In genomic region chr7:24371012-24371808, GRCm38 (mm10) we compare ENCODE assay signal across 12 mouse cellular contexts. TPM values are rescaled to one million over a fixed set of nuclear protein-coding genes. Genes with fewer than 3 reads are reported as not detected.
DNase-seq lines count a peak whose midpoint lies in the region; ATAC-seq and TF ChIP-seq lines count a peak whose summit lies in the region.
"Had no signal": no experiment of that assay in that cellular context is flagged by ENCODE, and none has a peak within 500 bp of the region (broad histone marks: within the 10 kb centered on the region; RNA-seq: fewer than 3 reads in every experiment).

No protein-coding gene starts in this region.

- 57% methylated on average over 7 of the region's 7 CpGs for WGBS in heart, embryonic 14.5 days
- 92% methylated on average over 6 of the region's 7 CpGs for WGBS in embryonic facial prominence, embryonic 13.5 days

- DNase-seq in heart, postnatal 4 days = no peak
- no peak for DNase-seq in right cerebral cortex, postnatal 25 days
- DNase-seq in urinary bladder, postnatal 36 days (ENCODE audit: low spot score in 2 of 2) = no peak
- no peak for DNase-seq in layer of hippocampus, adult 9-10 months (ENCODE audit: low spot score)
- DNase-seq: cerebellum, adult 18-20 months; kidney, adult 18-20 months had no signal

- H3K27ac ChIP-seq in heart, embryonic 14.5 days (replicated peaks in 1 of 2; ENCODE audit: control insufficient read depth in 1 of 2, insufficient read depth in 1 of 2, low read depth in 2 of 2, low read length in 2 of 2) = no peak overlapping the region
- no peak overlapping the region for H3K27ac ChIP-seq in embryonic facial prominence, embryonic 13.5 days
- H3K27ac ChIP-seq: midbrain, embryonic 12.5 days had no signal

- TF ChIP-seq CTCF in C2C12 (IDR thresholded peaks at IDR 0.05; ENCODE audit: control insufficient read depth, insufficient read depth, insufficient read length) = no peak

- no peak for ATAC-seq in heart, embryonic 14.5 days (ENCODE audit: insufficient number of reproducible peaks, insufficient read depth, low FRiP score, low read depth)
- ATAC-seq in embryonic facial prominence, embryonic 13.5 days (ENCODE audit: insufficient number of reproducible peaks, insufficient read depth, low FRiP score, low TSS enrichment, low read depth) = no peak
- ATAC-seq in megakaryocyte-erythroid progenitor cell, adult 5-6 weeks (replicated peaks; ENCODE audit: low FRiP score, low TSS enrichment, poor library complexity, severe bottlenecking) = peak; percentile 79
- ATAC-seq: forebrain, embryonic 16.5 days had no signal

- peak overlapping the region; percentile 13; the same call in 1 of the 2 replicates for H3K4me2 ChIP-seq in heart, embryonic 14.5 days (ENCODE audit: low read length)
- H3K4me2 ChIP-seq in embryonic facial prominence, embryonic 13.5 days = 0 out of 2 replicates have a peak overlapping the region, but pooled peaks have one; percentile 28
- H3K4me2 ChIP-seq: midbrain, embryonic 12.5 days had no signal

- H3K79me3 ChIP-seq in C2C12 (ENCODE audit: low read depth) = peaks cover 38% of the 10 kb centered on the region

- H3K9ac ChIP-seq in heart, embryonic 14.5 days (ENCODE audit: low read length) = no peak overlapping the region; the same call in 1 of the 2 replicates
- no peak overlapping the region for H3K9ac ChIP-seq in embryonic facial prominence, embryonic 13.5 days
- H3K9ac ChIP-seq: midbrain, embryonic 12.5 days had no signal

- no peaks in the 10 kb centered on the region for H3K27me3 ChIP-seq in heart, embryonic 14.5 days (ENCODE audit: control insufficient read depth, insufficient read depth, low read length)
- no peaks in the 10 kb centered on the region for H3K27me3 ChIP-seq in C2C12 (ENCODE audit: control insufficient read depth, insufficient read depth, insufficient read length)
- H3K27me3 ChIP-seq in embryonic facial prominence, embryonic 13.5 days = no peaks in the 10 kb centered on the region

- no peak overlapping the region for H3K4me3 ChIP-seq in heart, embryonic 14.5 days (ENCODE audit: control insufficient read depth in 1 of 2, insufficient read depth in 1 of 2, low read depth in 1 of 2, low read length in 2 of 2)
- peak overlapping the region; percentile 51 for H3K4me3 ChIP-seq in C2C12 (ENCODE audit: insufficient read depth, poor library complexity, severe bottlenecking)
- H3K4me3 ChIP-seq in embryonic facial prominence, embryonic 13.5 days = no peak overlapping the region
- H3K4me3 ChIP-seq: midbrain, embryonic 12.5 days had no signal

- H3K4me1 ChIP-seq in heart, embryonic 14.5 days (ENCODE audit: control insufficient read depth in 2 of 2, insufficient read depth in 2 of 2, low read length in 2 of 2) = peaks cover 0 to 5% of the 10 kb centered on the region in 2 experiments; a peak in 1 of 4 replicates
- peaks cover 20% of the 10 kb centered on the region for H3K4me1 ChIP-seq in embryonic facial prominence, embryonic 13.5 days

- H3K36me3 ChIP-seq in heart, embryonic 14.5 days (ENCODE audit: control insufficient read depth, insufficient read depth, low read length) = no peaks in the 10 kb centered on the region
- peaks cover 9% of the 10 kb centered on the region for H3K36me3 ChIP-seq in C2C12 (ENCODE audit: control insufficient read depth, insufficient read depth)
- no peaks in the 10 kb centered on the region for H3K36me3 ChIP-seq in embryonic facial prominence, embryonic 13.5 days
- H3K36me3 ChIP-seq: midbrain, embryonic 12.5 days had no signal

- peak overlapping the region; percentile 82 for H3ac ChIP-seq in C2C12 (ENCODE audit: control insufficient read depth, insufficient read length, low read depth)

- peaks cover 58% of the 10 kb centered on the region for H3K79me2 ChIP-seq in C2C12 (ENCODE audit: control insufficient read depth, insufficient read depth)

- H3K9me3 ChIP-seq in heart, embryonic 14.5 days (ENCODE audit: control insufficient read depth, low read length) = no peaks in the 10 kb centered on the region
- H3K9me3 ChIP-seq in embryonic facial prominence, embryonic 13.5 days = no peaks in the 10 kb centered on the region
- H3K9me3 ChIP-seq: midbrain, embryonic 12.5 days had no signal

TF ChIP-seq in C2C12, 6 proteins besides CTCF, POLR2A, EP300 and RAD21:
- TF ChIP-seq USF1 (IDR thresholded peaks at IDR 0.05; ENCODE audit: low read depth) (no peak), FOSL1 (IDR thresholded peaks at IDR 0.05; ENCODE audit: insufficient read depth, low read length, poor library complexity, severe bottlenecking) (no peak), MYOG (IDR thresholded peaks at IDR 0.05; ENCODE audit: control insufficient read depth, extremely low read depth, insufficient read length) (no peak), MYOD1 (IDR thresholded peaks at IDR 0.05; ENCODE audit: control insufficient read depth, insufficient read length, low read depth) (no peak), MAX (IDR thresholded peaks at IDR 0.05) (no peak), CEBPB (IDR thresholded peaks at IDR 0.05; ENCODE audit: low read depth) (no peak)

RNA-seq across cellular contexts. Expression of gene Kcnn4, which starts 1.1 kb away (rescaled TPM):
- polyA plus RNA-seq in heart, embryonic 14.5 days (2014; fragmentation: Nextera tagmentation; extraction: Ambion mirVana) = 1.4 and 1.8 TPM in 2 replicates
- 1 to 10 TPM; 1.0 TPM for total RNA-seq in heart, postnatal 4 days (2021)
- polyA plus RNA-seq in C2C12 (2012; fragmentation: generic; extraction: Trizol) = 82.2 TPM
- 1.9 and 2.1 TPM in 2 replicates for polyA plus RNA-seq in embryonic facial prominence, embryonic 13.5 days (2015; fragmentation: Nextera tagmentation; extraction: Ambion mirVana)
- total RNA-seq in megakaryocyte-erythroid progenitor cell, adult 5-6 weeks (2014; fragmentation: Nextera tagmentation) = 120 and 147 TPM in 2 replicates
- total RNA-seq in megakaryocyte-erythroid progenitor cell, adult 5-6 weeks (2017) = 121 and 155 TPM in 2 replicates

RNA-seq across cellular contexts. Expression of gene Lypd5, which starts 22.2 kb away (rescaled TPM):
- polyA plus RNA-seq in heart, embryonic 14.5 days (2014; fragmentation: Nextera tagmentation; extraction: Ambion mirVana) = not detected in 2 replicates
- not detected for total RNA-seq in heart, postnatal 4 days (2021)
- not detected for polyA plus RNA-seq in C2C12 (2012; fragmentation: generic; extraction: Trizol)
- polyA plus RNA-seq in embryonic facial prominence, embryonic 13.5 days (2015; fragmentation: Nextera tagmentation; extraction: Ambion mirVana) = 0.45 and 0.91 TPM in 2 replicates
- not detected in 2 replicates for total RNA-seq in megakaryocyte-erythroid progenitor cell, adult 5-6 weeks (2014; fragmentation: Nextera tagmentation)
- not detected in 2 replicates for total RNA-seq in megakaryocyte-erythroid progenitor cell, adult 5-6 weeks (2017)
- polyA plus RNA-seq: forebrain, embryonic 16.5 days; midbrain, embryonic 12.5 days had no signal

RNA-seq across cellular contexts. Expression of gene Smg9, which starts 28.2 kb away (rescaled TPM):
- polyA plus RNA-seq in heart, embryonic 14.5 days (2014; fragmentation: Nextera tagmentation; extraction: Ambion mirVana) = 18.4 and 20.7 TPM in 2 replicates
- 10 to 100 TPM; 15.0 to 15.5 TPM for total RNA-seq in heart, postnatal 4 days (2021)
- polyA plus RNA-seq in C2C12 (2012; fragmentation: generic; extraction: Trizol) = 21.8 TPM
- 21.6 and 27.0 TPM in 2 replicates for polyA plus RNA-seq in embryonic facial prominence, embryonic 13.5 days (2015; fragmentation: Nextera tagmentation; extraction: Ambion mirVana)
- total RNA-seq in megakaryocyte-erythroid progenitor cell, adult 5-6 weeks (2014; fragmentation: Nextera tagmentation) = 32.7 and 41.2 TPM in 2 replicates
- 11.2 and 26.3 TPM in 2 replicates for total RNA-seq in megakaryocyte-erythroid progenitor cell, adult 5-6 weeks (2017)

RNA-seq across cellular contexts. Expression of gene Tescl, which starts 37.5 kb away (rescaled TPM):
- polyA plus RNA-seq in heart, embryonic 14.5 days (2014; fragmentation: Nextera tagmentation; extraction: Ambion mirVana) = not detected in 2 replicates
- under 1 TPM; 0.32 to 0.33 TPM for total RNA-seq in heart, postnatal 4 days (2021)
- polyA plus RNA-seq in C2C12 (2012; fragmentation: generic; extraction: Trizol) = 0.22 TPM
- polyA plus RNA-seq in embryonic facial prominence, embryonic 13.5 days (2015; fragmentation: Nextera tagmentation; extraction: Ambion mirVana) = 0.25 TPM in 1 of 2 replicates, not detected in the other
- total RNA-seq in megakaryocyte-erythroid progenitor cell, adult 5-6 weeks (2014; fragmentation: Nextera tagmentation) = not detected in 2 replicates
- not detected in 2 replicates for total RNA-seq in megakaryocyte-erythroid progenitor cell, adult 5-6 weeks (2017)
- polyA plus RNA-seq: forebrain, embryonic 16.5 days; midbrain, embryonic 12.5 days had no signal

RNA-seq across cellular contexts. Expression of gene Zfp94, which starts 54.7 kb away (rescaled TPM):
- 4.5 and 6.3 TPM in 2 replicates for polyA plus RNA-seq in heart, embryonic 14.5 days (2014; fragmentation: Nextera tagmentation; extraction: Ambion mirVana)
- total RNA-seq in heart, postnatal 4 days (2021) = 1 to 10 TPM; 1.0 to 1.8 TPM
- polyA plus RNA-seq in C2C12 (2012; fragmentation: generic; extraction: Trizol) = 2.4 TPM
- 14.3 and 18.8 TPM in 2 replicates for polyA plus RNA-seq in embryonic facial prominence, embryonic 13.5 days (2015; fragmentation: Nextera tagmentation; extraction: Ambion mirVana)
- total RNA-seq in megakaryocyte-erythroid progenitor cell, adult 5-6 weeks (2014; fragmentation: Nextera tagmentation) = 3.3 and 6.7 TPM in 2 replicates
- total RNA-seq in megakaryocyte-erythroid progenitor cell, adult 5-6 weeks (2017) = 3.0 and 4.4 TPM in 2 replicates

Comparison
In these comparisons a context has a peak if more than half of its experiments do, and no peak if none do; other contexts are left out.
1. RNA of gene Kcnn4, which starts 1.1 kb away (polyA plus RNA-seq): 82.2 TPM in C2C12 (single experiment); 1.9 to 2.1 TPM in embryonic facial prominence, embryonic 13.5 days and 1.4 to 1.8 TPM in heart, embryonic 14.5 days; every median in the first group is over 10 times any median in the second.